Mouse (Mus musculus) MEL (cell line): ENCODE measurements around the gene Gls. TPM values are rescaled to one million over a fixed set of nuclear protein-coding genes. Genes with fewer than 3 reads are reported as not detected.

ENCODE experiments used
- DNase-seq: peaks from one replicate; pipeline ENCODE4 v3.0.0; 2011; ENCODE audit warnings: low read depth, low spot score
- H3K27ac ChIP-seq: 2 replicates; pipeline ENCODE4 v1.5.1; 2012; ENCODE audit warnings: low read depth, mild to moderate bottlenecking, control low read depth, low read length, moderate library complexity; ENCODE audit not compliant: control insufficient read depth
- H3K27me3 ChIP-seq, 2 experiments: fragments of 150-350 bp in 1 of 2; sonication (generic) in 1 of 2; 2 replicates each; pipeline ENCODE4 v1.6.1; 2012; ENCODE audit warnings: low read length in 2 of 2, mild to moderate bottlenecking in 2 of 2, improper control_type of control experiment in 1 of 2, moderate library complexity in 1 of 2; ENCODE audit not compliant: insufficient read depth in 2 of 2, control insufficient read depth in 1 of 2
- H3K36me3 ChIP-seq, 2 experiments: 2 replicates each; pipeline ENCODE4 v1.6.1; 2012 to 2014; ENCODE audit warnings: low read length in 2 of 2, improper control_type of control experiment in 1 of 2, inconsistent platforms in 1 of 2, mild to moderate bottlenecking in 1 of 2; ENCODE audit not compliant: insufficient read depth in 2 of 2, control insufficient read depth in 1 of 2
- H3K4me1 ChIP-seq, 2 experiments: fragments of 150-350 bp in 1 of 2; sonication (generic) in 1 of 2; 2 replicates each; pipeline ENCODE4 v1.6.1; 2012; ENCODE audit warnings: low read length in 2 of 2, improper control_type of control experiment in 1 of 2, mild to moderate bottlenecking in 1 of 2; ENCODE audit not compliant: insufficient read depth in 2 of 2, control insufficient read depth in 1 of 2
- H3K4me3 ChIP-seq, 2 experiments: fragments of 150-350 bp in 1 of 2; sonication (generic) in 1 of 2; 2 replicates each; pipeline ENCODE4 v1.5.1; 2012; ENCODE audit warnings: low read depth in 2 of 2, low read length in 2 of 2, mild to moderate bottlenecking in 2 of 2, moderate library complexity in 2 of 2, control low read depth in 1 of 2, improper control_type of control experiment in 1 of 2; ENCODE audit not compliant: control insufficient read depth in 1 of 2, insufficient read depth in 1 of 2
- H3K79me2 ChIP-seq: 2 replicates; pipeline ENCODE4 v1.6.1; 2012; ENCODE audit warnings: mild to moderate bottlenecking, low read length, moderate library complexity; ENCODE audit not compliant: control insufficient read depth, poor library complexity, insufficient read depth
- H3K9ac ChIP-seq: 2 replicates; pipeline ENCODE4 v1.6.1; 2012; ENCODE audit warnings: low read depth, mild to moderate bottlenecking, control low read depth, low read length, moderate library complexity; ENCODE audit not compliant: control insufficient read depth, poor library complexity, severe bottlenecking
- H3K9me3 ChIP-seq: fragments of 150-350 bp; sonication (generic); replicated peaks from 2 replicates; pipeline ENCODE4 v1.6.1; 2012; ENCODE audit warnings: mild to moderate bottlenecking, low read length, improper control_type of control experiment, moderate library complexity; ENCODE audit not compliant: insufficient read depth
- BHLHE40 ChIP-seq: IDR thresholded peaks from 2 replicates; pipeline ENCODE4 v1.6.1; 2012; ENCODE audit warnings: low read depth, mild to moderate bottlenecking, inconsistent platforms, low read length, improper control_type of control experiment, borderline replicate concordance
- CHD1 ChIP-seq: IDR thresholded peaks from 2 replicates; pipeline ENCODE4 v1.6.1; 2012; ENCODE audit warnings: low read depth, mild to moderate bottlenecking, inconsistent platforms, low read length, improper control_type of control experiment
- CHD2 ChIP-seq: IDR thresholded peaks from 2 replicates; pipeline ENCODE4 v1.6.1; 2011; ENCODE audit warnings: low read length, improper control_type of control experiment
- E2F4 ChIP-seq: IDR thresholded peaks from 2 replicates; pipeline ENCODE4 v1.6.1; 2011; ENCODE audit warnings: low read depth, low read length, improper control_type of control experiment, borderline replicate concordance
- ELF1 ChIP-seq: IDR thresholded peaks from 2 replicates; pipeline ENCODE4 v1.6.1; 2014; ENCODE audit warnings: low read depth, mild to moderate bottlenecking, inconsistent platforms, low read length, improper control_type of control experiment, moderate library complexity
- EP300 ChIP-seq, 2 experiments: IDR thresholded peaks; 2 replicates each; pipeline ENCODE4 v1.6.1; 2011; ENCODE audit warnings: improper control_type of control experiment in 2 of 2, low read length in 2 of 2, low read depth in 1 of 2, mild to moderate bottlenecking in 1 of 2
- GABPA ChIP-seq: IDR thresholded peaks from 2 replicates; pipeline ENCODE4 v1.6.1; 2012; ENCODE audit warnings: low read depth, mild to moderate bottlenecking, inconsistent platforms, low read length, improper control_type of control experiment, moderate library complexity
- GATA1 ChIP-seq: IDR thresholded peaks from 2 replicates; pipeline ENCODE4 v1.6.1; 2011; ENCODE audit warnings: low read depth, low read length, improper control_type of control experiment
- HCFC1 ChIP-seq: IDR thresholded peaks from 2 replicates; pipeline ENCODE4 v1.6.1; 2012; ENCODE audit warnings: low read depth, mild to moderate bottlenecking, inconsistent platforms, low read length, improper control_type of control experiment, moderate library complexity
- JUND ChIP-seq: IDR thresholded peaks from 2 replicates; pipeline ENCODE4 v1.6.1; 2011; ENCODE audit warnings: low read depth, mild to moderate bottlenecking, improper control_type of control experiment, low read length
- KAT2A ChIP-seq: conservative IDR thresholded peaks from 2 replicates; pipeline ENCODE4 v1.6.1; 2012; ENCODE audit warnings: low read depth, low read length, improper control_type of control experiment, inconsistent platforms
- MAFK ChIP-seq: IDR thresholded peaks from 2 replicates; pipeline ENCODE4 v1.6.1; 2011; ENCODE audit warnings: low read depth, mild to moderate bottlenecking, low read length, improper control_type of control experiment, borderline replicate concordance
- MAX ChIP-seq: IDR thresholded peaks from 2 replicates; pipeline ENCODE4 v1.6.1; 2011; ENCODE audit warnings: low read length, improper control_type of control experiment
- MAZ ChIP-seq: IDR thresholded peaks from 2 replicates; pipeline ENCODE4 v1.6.1; 2012; ENCODE audit warnings: low read depth, mild to moderate bottlenecking, inconsistent platforms, low read length, improper control_type of control experiment
- MEF2A ChIP-seq: IDR thresholded peaks from 2 replicates; pipeline ENCODE4 v1.6.1; 2014; ENCODE audit warnings: low read depth, mild to moderate bottlenecking, inconsistent platforms, low read length, improper control_type of control experiment; ENCODE audit not compliant: poor library complexity, insufficient replicate concordance, severe bottlenecking; ENCODE audit errors: extremely low read depth
- MXI1 ChIP-seq: IDR thresholded peaks from 2 replicates; pipeline ENCODE4 v1.6.1; 2011; ENCODE audit warnings: mild to moderate bottlenecking, low read depth, low read length, improper control_type of control experiment
- MYC ChIP-seq: IDR thresholded peaks from 2 replicates; pipeline ENCODE4 v1.6.1; 2011; ENCODE audit warnings: low read depth, mild to moderate bottlenecking, low read length, improper control_type of control experiment, moderate library complexity
- POLR2A ChIP-seq, 2 experiments: IDR thresholded peaks; 2 replicates each; pipeline ENCODE4 v1.6.1; 2011 to 2012; ENCODE audit warnings: low read length in 2 of 2, mild to moderate bottlenecking in 2 of 2, control low read depth in 1 of 2, improper control_type of control experiment in 1 of 2, low read depth in 1 of 2, moderate library complexity in 1 of 2; ENCODE audit not compliant: control insufficient read depth in 1 of 2, insufficient read depth in 1 of 2, poor library complexity in 1 of 2
- POLR2AphosphoS5 ChIP-seq: IDR thresholded peaks from 2 replicates; pipeline ENCODE4 v1.6.1; 2012; ENCODE audit warnings: low read depth, borderline replicate concordance, mild to moderate bottlenecking, inconsistent platforms, low read length, moderate library complexity, mixed read lengths
- RAD21 ChIP-seq: IDR thresholded peaks from 2 replicates; pipeline ENCODE4 v1.6.1; 2011; ENCODE audit warnings: mild to moderate bottlenecking, low read depth, low read length, improper control_type of control experiment
- SIN3A ChIP-seq: IDR thresholded peaks from 2 replicates; pipeline ENCODE4 v1.6.1; 2012; ENCODE audit warnings: low read length, improper control_type of control experiment, inconsistent platforms
- SMC3 ChIP-seq: IDR thresholded peaks from 2 replicates; pipeline ENCODE4 v1.6.1; 2011; ENCODE audit warnings: low read depth, low read length, improper control_type of control experiment
- TAL1 ChIP-seq: IDR thresholded peaks from 2 replicates; pipeline ENCODE4 v1.6.1; 2012; ENCODE audit warnings: mild to moderate bottlenecking, inconsistent platforms, low read length, moderate library complexity, mixed read lengths
- TBP ChIP-seq: IDR thresholded peaks from 2 replicates; pipeline ENCODE4 v1.8.0; 2011; ENCODE audit warnings: low read depth, low read length, improper control_type of control experiment
- TCF12 ChIP-seq: IDR thresholded peaks from 2 replicates; pipeline ENCODE4 v1.6.1; 2014; ENCODE audit warnings: low read depth, mild to moderate bottlenecking, inconsistent platforms, low read length, improper control_type of control experiment, moderate library complexity
- UBTF ChIP-seq: IDR thresholded peaks from 2 replicates; pipeline ENCODE4 v1.6.1; 2012; ENCODE audit warnings: low read depth, mild to moderate bottlenecking, inconsistent platforms, low read length, improper control_type of control experiment, moderate library complexity, borderline replicate concordance; ENCODE audit not compliant: insufficient read depth
- USF1 ChIP-seq: IDR thresholded peaks from 2 replicates; pipeline ENCODE4 v1.6.1; 2014; ENCODE audit warnings: low read depth, mild to moderate bottlenecking, inconsistent platforms, low read length, improper control_type of control experiment, moderate library complexity
- USF2 ChIP-seq, 2 experiments: IDR thresholded peaks; 2 replicates each; pipeline ENCODE4 v1.6.1; 2011 to 2012; ENCODE audit warnings: improper control_type of control experiment in 2 of 2, low read length in 2 of 2, borderline replicate concordance in 1 of 2, inconsistent platforms in 1 of 2, low read depth in 1 of 2, mild to moderate bottlenecking in 1 of 2; ENCODE audit not compliant: insufficient read depth in 1 of 2
- ZC3H11A ChIP-seq: IDR thresholded peaks from 2 replicates; pipeline ENCODE4 v1.6.1; 2012; ENCODE audit warnings: low read depth, mild to moderate bottlenecking, inconsistent platforms, low read length, improper control_type of control experiment
- ZKSCAN1 ChIP-seq: IDR thresholded peaks from 2 replicates; pipeline ENCODE4 v1.6.1; 2012; ENCODE audit warnings: low read depth, mild to moderate bottlenecking, inconsistent platforms, low read length, improper control_type of control experiment, moderate library complexity
- polyA plus RNA-seq, 2 experiments: library from polyadenylated mRNA; stranded (reverse) in 1 of 2; unstranded in 1 of 2; fragments of >175 nt in 1 of 2; fragments of >200 nt in 1 of 2; gene quantifications; 2 replicates each; pipeline versions ENCODE4 v1.2.1 to v1.2.4; 2012; ENCODE audit warnings: low replicate concordance in 2 of 2, low read depth in 1 of 2; ENCODE audit not compliant: insufficient read length in 2 of 2, insufficient read depth in 1 of 2, missing spikeins in 1 of 2
- total RNA-seq: library from RNA; depleted of rRNA; stranded (reverse); fragments of 300-350 nt; gene quantifications from 2 replicates; pipeline ENCODE4 v1.2.3, GENCODE M21; 2012

Gls gene
- total and polyA plus RNA-seq, 3 experiments, result 57.2 to 121 (median 91.9) TPM

DNA sequence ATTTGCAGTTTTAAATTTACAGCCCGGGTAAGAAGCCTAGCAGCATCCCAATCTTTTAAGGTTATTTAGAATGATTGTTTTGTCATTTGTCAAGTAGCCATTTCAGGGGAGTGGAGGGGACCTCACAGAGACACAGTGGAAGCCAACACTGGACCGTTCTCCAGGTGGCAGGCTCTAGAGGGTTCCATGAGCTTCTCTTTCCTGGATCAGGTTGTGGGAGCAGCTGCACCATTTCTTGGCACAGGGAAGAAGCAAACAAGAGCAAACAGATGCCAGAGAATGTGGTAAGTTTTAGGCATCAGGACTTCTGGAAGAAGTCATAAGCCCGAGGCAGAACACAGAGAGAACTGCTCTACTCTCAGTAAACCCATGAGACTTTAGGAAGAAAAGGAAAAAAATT lies 116.6 kb downstream of the Gls start:
- Histone ChIP-seq H3K27ac (no peak overlapping the region), H3K9ac (no peak overlapping the region), H3K4me3 (no peak overlapping the region), H3K79me2 (peaks cover 5% of the 10 kb centered on the region; the same call in 1 of the 2 replicates), H3K27me3 (no peaks in the 10 kb centered on the region), H3K4me1 (peaks cover 5 to 22% of the 10 kb centered on the region in 2 experiments; a peak in 3 of 4 replicates), H3K36me3 (peaks cover 0 to 16% of the 10 kb centered on the region in 2 experiments; a peak in 2 of 4 replicates), H3K9me3 (no peaks in the 10 kb centered on the region)
- TF ChIP-seq MAX (no peak), EP300 (IDR thresholded peaks at IDR 0.05; ENCODE audit: low read depth in 1 of 2, low read length in 2 of 2) (no peak), KAT2A (no peak), MAZ (no peak), SIN3A (no peak), CHD2 (no peak), UBTF (no peak), ZC3H11A (no peak), ELF1 (no peak), TBP (no peak), SMC3 (no peak), GABPA (no peak), TAL1 (no peak)
- DNase-seq, result no peak

DNA sequence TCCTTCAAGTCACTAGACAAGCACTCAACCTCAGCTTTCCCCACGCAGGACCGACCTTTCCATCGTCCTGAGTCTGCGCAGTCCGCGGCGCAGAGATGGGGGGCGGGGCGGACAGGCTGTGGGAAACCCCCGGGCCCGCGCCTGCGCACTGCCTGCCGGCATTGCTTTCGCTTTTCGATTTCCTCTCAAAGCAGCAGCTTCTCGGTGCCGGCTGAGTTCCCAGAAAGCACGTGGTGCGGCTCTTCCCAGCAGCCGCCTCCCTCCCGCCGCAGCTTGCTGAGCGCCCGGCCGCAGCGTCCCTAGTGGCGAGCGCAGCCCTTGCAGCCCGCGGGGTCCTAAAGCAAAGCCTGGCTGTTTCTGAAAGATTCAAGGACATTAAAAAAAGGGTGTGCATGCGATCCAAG lies 119.4 kb downstream of the Gls start:
- DNase-seq, result peak; percentile 97
- Histone ChIP-seq H3K9ac (peak overlapping the region; percentile 84), H3K9me3 (no peaks in the 10 kb centered on the region), H3K4me3 (peak overlapping the region; percentile 67 to 80), H3K79me2 (peaks cover 2% of the 10 kb centered on the region; the same call in 1 of the 2 replicates), H3K27ac (peak overlapping the region; percentile 55), H3K4me1 (peaks cover 5 to 18% of the 10 kb centered on the region in 2 experiments; a peak in 3 of 4 replicates), H3K36me3 (peaks cover 0 to 16% of the 10 kb centered on the region in 2 experiments; a peak in 2 of 4 replicates), H3K27me3 (no peaks in the 10 kb centered on the region)
- peak; percentile 43; the same call in 1 of the 2 replicates for TF ChIP-seq E2F4
- peak; percentile 68 for TF ChIP-seq TCF12
- TF ChIP-seq ZKSCAN1, result no peak
- no peak for TF ChIP-seq GATA1
- no peak for TF ChIP-seq POLR2AphosphoS5
- TF ChIP-seq USF2 (IDR thresholded peaks at IDR 0.05; ENCODE audit: borderline replicate concordance in 1 of 2, insufficient read depth in 1 of 2, low read depth in 1 of 2, low read length in 2 of 2), result peak in 1 of 2 experiments; percentile 63; a peak in 1 of 4 replicates
- peak; percentile 48; the same call in 1 of the 2 replicates for TF ChIP-seq MAFK
- TF ChIP-seq MYC, result peak; percentile 99
- peak; percentile 74; the same call in 1 of the 2 replicates for TF ChIP-seq BHLHE40
- 0 out of 2 replicates have a peak, but pooled peaks have one; percentile 79 for TF ChIP-seq MAZ
- TF ChIP-seq USF1, result peak; percentile 96
- TF ChIP-seq CHD1, result no peak
- TF ChIP-seq MEF2A, result peak; percentile 26; the same call in 1 of the 2 replicates
- TF ChIP-seq KAT2A, result 0 out of 2 replicates have a peak, but pooled peaks have one; percentile 25
- peak; percentile 99 for TF ChIP-seq MXI1
- TF ChIP-seq ELF1, result peak; percentile 72; the same call in 1 of the 2 replicates
- 0 out of 2 replicates have a peak, but pooled peaks have one; percentile 43 for TF ChIP-seq UBTF
- no peak for TF ChIP-seq TAL1
- peak; percentile 85 for TF ChIP-seq HCFC1
- TF ChIP-seq JUND, result peak; percentile 84; the same call in 1 of the 2 replicates
- TF ChIP-seq RAD21, result peak; percentile 5; the same call in 1 of the 2 replicates
- peak; percentile 54 to 88; a peak in 2 of 4 replicates for TF ChIP-seq POLR2A (IDR thresholded peaks at IDR 0.05; ENCODE audit: control insufficient read depth in 1 of 2, insufficient read depth in 1 of 2, low read depth in 1 of 2, low read length in 2 of 2, poor library complexity in 1 of 2)
